Mouse (Mus musculus): ENCODE measurements around the gene Rab3a. TPM values are rescaled to one million over a fixed set of nuclear protein-coding genes. Genes with fewer than 3 reads are reported as not detected.

The Rab3a gene
- total and polyA plus RNA-seq, 2 experiments, result 2.7 to 10.4 TPM

DNA sequence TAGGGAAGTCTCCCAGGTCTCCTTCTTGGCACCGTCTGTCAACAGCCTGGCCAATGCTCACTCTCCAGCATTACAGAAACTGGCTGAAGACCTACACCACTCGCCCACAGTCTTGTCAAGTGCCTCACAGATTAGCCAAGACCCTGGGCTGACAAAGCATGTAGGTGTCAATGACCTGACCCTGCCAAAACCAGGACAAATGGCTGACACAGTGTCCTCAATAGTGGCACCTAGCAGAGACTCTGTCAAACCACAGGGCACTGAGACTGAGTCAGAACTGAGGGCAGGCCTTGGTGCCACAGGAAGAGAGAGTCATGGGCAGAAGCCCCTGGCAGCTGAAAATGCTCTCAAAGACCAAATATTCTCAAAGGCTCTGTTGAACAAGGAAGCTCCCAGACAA, 39.4 kb upstream of the Rab3a start:
- no peak overlapping the region for H3K27ac ChIP-seq (replicated peaks; ENCODE audit: insufficient read depth, low read depth, low read length)
- peaks cover 4% of the 10 kb centered on the region for H3K4me1 ChIP-seq (ENCODE audit: control insufficient read depth, insufficient read depth, low read length)
- no peak overlapping the region for H3K4me3 ChIP-seq (ENCODE audit: insufficient read depth, low read depth, low read length)

GRCm38 (mm10) chr8:70716521-70717400, 37.7 kb upstream of the Rab3a start:
- DNase-seq (ENCODE audit: extremely low read depth, low read depth, low spot score), result no peak
- Histone ChIP-seq H3K4me1 (ENCODE audit: control insufficient read depth, insufficient read depth, low read length) (peaks cover 12% of the 10 kb centered on the region), H3K27ac (replicated peaks; ENCODE audit: insufficient read depth, low read depth, low read length) (no peak overlapping the region), H3K4me3 (ENCODE audit: insufficient read depth, low read depth, low read length) (no peak overlapping the region), H3K27me3 (ENCODE audit: control insufficient read depth, insufficient read depth, low read length) (no peaks in the 10 kb centered on the region), H3K36me3 (ENCODE audit: control insufficient read depth, insufficient read depth, low read length) (no peaks in the 10 kb centered on the region), H3K9ac (ENCODE audit: low read depth, low read length) (no peak overlapping the region), H3K79me2 (ENCODE audit: control insufficient read depth, insufficient read depth, low read length) (peaks cover 3% of the 10 kb centered on the region; the same call in 1 of the 2 replicates)
- no peak for TF ChIP-seq CTCF (IDR thresholded peaks at IDR 0.05; ENCODE audit: low read depth, low read length)
- TF ChIP-seq POLR2A (IDR thresholded peaks at IDR 0.05; ENCODE audit: extremely low read depth, insufficient read depth, low read length), result 0 out of 2 replicates have a peak, but pooled peaks have one; percentile 24
- 75% methylated on average over 40 of the region's 40 CpGs for WGBS

More for the DNA sequence above, 39.4 kb upstream of the Rab3a start:
- 52% methylated on average over 2 of the region's 2 CpGs for WGBS
- no peaks in the 10 kb centered on the region for H3K27me3 ChIP-seq (ENCODE audit: control insufficient read depth, insufficient read depth, low read length)
- DNase-seq (ENCODE audit: extremely low read depth, low read depth, low spot score), result no peak
- TF ChIP-seq CTCF (IDR thresholded peaks at IDR 0.05; ENCODE audit: low read depth, low read length) (no peak), POLR2A (IDR thresholded peaks at IDR 0.05; ENCODE audit: extremely low read depth, insufficient read depth, low read length) (no peak)
- H3K9ac ChIP-seq (ENCODE audit: low read depth, low read length), result no peak overlapping the region
- H3K36me3 ChIP-seq (ENCODE audit: control insufficient read depth, insufficient read depth, low read length), result no peaks in the 10 kb centered on the region
- no peaks in the 10 kb centered on the region for H3K79me2 ChIP-seq (ENCODE audit: control insufficient read depth, insufficient read depth, low read length)

GRCm38 (mm10) chr8:70718297-70718696, 36.2 kb upstream of the Rab3a start, which contains the start of gene Gm3336:
Gene Gm3336 (plus strand): TSS chr8:70718543.
- no peaks in the 10 kb centered on the region for H3K36me3 ChIP-seq (ENCODE audit: control insufficient read depth, insufficient read depth, low read length)
- H3K4me1 ChIP-seq (ENCODE audit: control insufficient read depth, insufficient read depth, low read length), result peaks cover 16% of the 10 kb centered on the region
- peak within 1 kb of the TSS; percentile 40 for H3K9ac ChIP-seq (ENCODE audit: low read depth, low read length)
- TF ChIP-seq POLR2A (IDR thresholded peaks at IDR 0.05; ENCODE audit: extremely low read depth, insufficient read depth, low read length) (peak; percentile 51; the same call in 1 of the 2 replicates), CTCF (IDR thresholded peaks at IDR 0.05; ENCODE audit: low read depth, low read length) (peak; percentile 90)
- H3K4me3 ChIP-seq (ENCODE audit: insufficient read depth, low read depth, low read length), result no peak within 1 kb of the TSS
- no peak for DNase-seq (ENCODE audit: extremely low read depth, low read depth, low spot score)
- H3K27ac ChIP-seq (replicated peaks; ENCODE audit: insufficient read depth, low read depth, low read length), result no peak within 1 kb of the TSS
- no peaks in the 10 kb centered on the region for H3K27me3 ChIP-seq (ENCODE audit: control insufficient read depth, insufficient read depth, low read length)
- 4% methylated on average over 19 of the region's 19 CpGs for WGBS
- peaks cover 9% of the 10 kb centered on the region; the same call in 1 of the 2 replicates for H3K79me2 ChIP-seq (ENCODE audit: control insufficient read depth, insufficient read depth, low read length)

DNA sequence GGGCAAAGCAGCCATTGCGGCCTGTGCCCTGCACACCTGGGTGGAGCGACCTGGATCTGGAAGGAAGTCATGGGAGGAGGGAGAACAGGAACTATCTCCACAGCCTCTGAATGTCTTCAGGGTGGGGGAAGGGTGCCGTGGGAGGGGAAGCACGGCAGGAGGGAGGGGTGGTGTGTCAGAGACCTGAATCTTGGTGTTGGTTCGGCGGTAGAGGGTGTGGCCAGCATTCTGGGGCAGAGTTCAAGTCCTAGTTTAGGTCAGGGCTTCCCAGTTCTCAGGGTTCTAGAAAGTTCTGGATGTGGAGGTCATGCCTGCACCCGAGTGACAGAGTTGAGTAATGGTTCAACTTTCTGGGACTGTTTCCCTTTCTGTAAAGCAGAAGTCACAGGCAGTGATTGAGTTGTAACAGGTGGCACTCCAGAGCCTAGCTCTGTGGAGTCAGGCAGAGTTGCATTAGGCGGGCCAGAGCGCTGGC, 34.6 kb upstream of the Rab3a start:
- peak; percentile 95 for DNase-seq (ENCODE audit: extremely low read depth, low read depth, low spot score)
- no peaks in the 10 kb centered on the region for H3K27me3 ChIP-seq (ENCODE audit: control insufficient read depth, insufficient read depth, low read length)
- H3K79me2 ChIP-seq (ENCODE audit: control insufficient read depth, insufficient read depth, low read length), result peaks cover 9% of the 10 kb centered on the region; the same call in 1 of the 2 replicates
- H3K36me3 ChIP-seq (ENCODE audit: control insufficient read depth, insufficient read depth, low read length), result no peaks in the 10 kb centered on the region
- WGBS, result 25% methylated on average over 9 of the region's 9 CpGs
- TF ChIP-seq POLR2A (IDR thresholded peaks at IDR 0.05; ENCODE audit: extremely low read depth, insufficient read depth, low read length), result no peak
- H3K4me3 ChIP-seq (ENCODE audit: insufficient read depth, low read depth, low read length), result no peak overlapping the region
- peaks cover 21% of the 10 kb centered on the region for H3K4me1 ChIP-seq (ENCODE audit: control insufficient read depth, insufficient read depth, low read length)
- peak overlapping the region; percentile 65 for H3K27ac ChIP-seq (replicated peaks; ENCODE audit: insufficient read depth, low read depth, low read length)
- no peak overlapping the region for H3K9ac ChIP-seq (ENCODE audit: low read depth, low read length)

DNA sequence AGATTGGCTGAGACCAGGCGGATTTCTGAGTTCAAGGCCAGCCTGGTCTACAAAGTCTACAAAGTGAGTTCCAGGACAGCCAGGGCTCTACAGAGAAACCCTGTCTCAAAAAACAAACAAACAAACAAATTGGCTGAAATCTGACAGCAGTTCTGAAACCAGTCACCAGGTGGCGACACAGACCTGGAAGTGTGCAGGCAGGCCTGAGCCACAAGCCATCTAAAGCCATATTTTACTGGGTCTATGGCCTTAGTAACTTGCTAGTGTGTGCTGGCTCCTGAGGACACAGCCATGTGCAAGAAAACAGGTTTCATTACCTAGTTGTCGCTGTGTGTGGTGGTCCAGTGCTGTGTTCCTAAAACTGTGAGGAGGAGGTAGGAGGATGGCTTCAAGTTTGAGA, 33.7 kb upstream of the Rab3a start:
- WGBS, result 2% methylated on average over 3 of the region's 3 CpGs
- DNase-seq (ENCODE audit: extremely low read depth, low read depth, low spot score), result peak; percentile 82

More for the DNA sequence above, 33.7 kb upstream of the Rab3a start:
- TF ChIP-seq POLR2A (IDR thresholded peaks at IDR 0.05; ENCODE audit: extremely low read depth, insufficient read depth, low read length) (no peak), CTCF (IDR thresholded peaks at IDR 0.05; ENCODE audit: low read depth, low read length) (peak; percentile 97)
- H3K27me3 ChIP-seq (ENCODE audit: control insufficient read depth, insufficient read depth, low read length), result no peaks in the 10 kb centered on the region
- H3K36me3 ChIP-seq (ENCODE audit: control insufficient read depth, insufficient read depth, low read length), result no peaks in the 10 kb centered on the region
- H3K27ac ChIP-seq (replicated peaks; ENCODE audit: insufficient read depth, low read depth, low read length), result peak overlapping the region; percentile 65
- no peak overlapping the region for H3K4me3 ChIP-seq (ENCODE audit: insufficient read depth, low read depth, low read length)
- peaks cover 9% of the 10 kb centered on the region; the same call in 1 of the 2 replicates for H3K79me2 ChIP-seq (ENCODE audit: control insufficient read depth, insufficient read depth, low read length)
- H3K4me1 ChIP-seq (ENCODE audit: control insufficient read depth, insufficient read depth, low read length), result peaks cover 23% of the 10 kb centered on the region
- H3K9ac ChIP-seq (ENCODE audit: low read depth, low read length), result peak overlapping the region; percentile 50
